Mouse (Mus musculus) monocyte, adult 59 days (primary cell): Measurements from ENCODE around the gene Olfr1170. TPM values are rescaled to one million over a fixed set of nuclear protein-coding genes. Genes with fewer than 3 reads are reported as not detected.

Experiments
- total RNA-seq, 2 experiments: library from RNA; stranded (reverse); gene quantifications; one replicate each; pipeline ENCODE4 v1.2.4; 2023

Olfr1170 gene
- total RNA-seq, result not detected

DNA sequence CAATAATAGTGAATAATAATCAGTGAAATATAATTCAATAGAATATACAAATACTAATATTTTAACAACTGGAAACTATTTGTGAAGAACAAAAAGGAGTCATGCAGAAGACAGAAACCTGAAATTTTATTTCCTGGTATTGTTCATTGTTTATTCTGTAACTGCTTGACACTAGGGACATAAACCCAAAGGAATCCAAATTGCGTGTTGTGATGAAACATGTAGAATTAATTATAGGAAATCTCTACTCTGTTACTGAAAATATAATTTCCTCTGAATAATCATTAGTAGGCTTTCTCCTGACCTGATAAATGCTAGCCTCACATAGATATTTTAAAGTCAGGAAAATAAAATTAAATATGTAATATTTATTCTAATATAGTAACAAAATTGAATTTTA lies at the start of gene Olfr1170:
TSS of gene Olfr1170 (minus strand) at position 101 of the 400 bp plus-strand sequence.

DNA sequence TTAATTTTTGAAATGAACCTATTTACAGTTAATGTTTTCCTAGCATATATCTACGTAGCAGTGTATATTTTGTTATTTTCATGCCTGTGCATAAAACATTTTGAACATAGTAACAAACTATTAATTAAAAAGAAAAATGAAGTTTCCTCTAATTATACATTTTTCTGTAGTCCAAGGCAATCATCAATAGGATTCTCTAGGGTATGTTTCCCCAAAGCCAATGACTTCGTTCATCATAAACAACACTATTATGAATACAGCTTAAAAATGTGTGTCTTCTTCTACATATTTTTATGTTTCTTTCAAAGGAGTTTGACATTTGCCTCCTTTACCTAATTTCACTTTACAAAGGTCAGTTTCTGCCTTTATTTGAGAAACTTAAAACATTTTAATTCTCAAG lies 46.6 kb downstream of the Olfr1170 start, which contains the start of gene Olfr1168:
TSS of gene Olfr1168 (plus strand) at position 301 of the 400 bp plus-strand sequence.

Other genes with a start within 250 kb of the Olfr1170 start
- not detected for gene Olfr1158, start 238.2 kb downstream of the Olfr1170 start, total RNA-seq
- gene Olfr1160, start 220.1 kb downstream of the Olfr1170 start, total RNA-seq, result not detected
- not detected for gene Olfr1161, start 205.6 kb downstream of the Olfr1170 start, total RNA-seq
- not detected for gene Olfr73, start 190.6 kb downstream of the Olfr1170 start, total RNA-seq
- not detected for gene Olfr1162, start 177.2 kb downstream of the Olfr1170 start, total RNA-seq
- gene Olfr1163, start 156.5 kb downstream of the Olfr1170 start, total RNA-seq, result not detected
- not detected for gene Olfr1164, start 134.4 kb downstream of the Olfr1170 start, total RNA-seq
- gene Olfr1166, start 100.1 kb downstream of the Olfr1170 start, total RNA-seq, result not detected
- not detected for gene Olfr1167, start 73.1 kb downstream of the Olfr1170 start, total RNA-seq
- gene Olfr1168, start 46.5 kb downstream of the Olfr1170 start, total RNA-seq, result not detected
- under 1 TPM in 1 of 2 experiments, not detected in 1; 0.08 TPM for gene Olfr1173, start 51.5 kb upstream of the Olfr1170 start, total RNA-seq
- not detected for gene Olfr1174-ps, start 86.8 kb upstream of the Olfr1170 start, total RNA-seq
- not detected for gene Olfr1175-ps, start 98.9 kb upstream of the Olfr1170 start, total RNA-seq
- gene Olfr1176, start 108.4 kb upstream of the Olfr1170 start, total RNA-seq, result not detected
- gene Olfr1177-ps, start 118.2 kb upstream of the Olfr1170 start, total RNA-seq, result not detected
- gene Olfr1178, start 158.7 kb upstream of the Olfr1170 start, total RNA-seq, result not detected
- gene Olfr1179, start 178.1 kb upstream of the Olfr1170 start, total RNA-seq, result not detected
- not detected for gene Olfr1180, start 190.8 kb upstream of the Olfr1170 start, total RNA-seq
- gene Olfr1181, start 197.8 kb upstream of the Olfr1170 start, total RNA-seq, result not detected
- gene Gm13757, start 220.8 kb upstream of the Olfr1170 start, total RNA-seq, result not detected
- not detected for gene Olfr1183, start 226.5 kb upstream of the Olfr1170 start, total RNA-seq